In genomic region chr1:91207334-91208074, GRCm38 (mm10) we compare ENCODE assay signal across 12 mouse cellular contexts. TPM values are rescaled to one million over a fixed set of nuclear protein-coding genes. Genes with fewer than 3 reads are reported as not detected.
A peak's percentile ranks its signal among the peaks of the same experiment; 100 is the strongest.
DNase-seq lines count a peak whose midpoint lies in the region; ATAC-seq and TF ChIP-seq lines count a peak whose summit lies in the region.
"Had no signal": no experiment of that assay in that cellular context is flagged by ENCODE, and none has a peak within 500 bp of the region (broad histone marks: within the 10 kb centered on the region; RNA-seq: fewer than 3 reads in every experiment).

No protein-coding gene starts in this region.

- no peak overlapping the region for H3K4me2 ChIP-seq in intestine, embryonic 15.5 days (replicated peaks)
- H3K4me2 ChIP-seq: midbrain, embryonic 12.5 days had no signal

- H3K9me3 ChIP-seq in intestine, embryonic 15.5 days, result no peaks in the 10 kb centered on the region
- H3K9me3 ChIP-seq: midbrain, embryonic 12.5 days had no signal

- peak; percentile 53 for DNase-seq in gastrocnemius, adult 18-20 months (ENCODE audit: low spot score)
- no peak for DNase-seq in gastrocnemius, postnatal 36 days
- peak; percentile 56 for DNase-seq in lung, postnatal 25 days (ENCODE audit: low spot score)
- DNase-seq in lung, adult 2 months, result no peak
- no peak for DNase-seq in left cerebral cortex, postnatal 4 days
- DNase-seq: cerebellum, adult 9-11 months; gastrocnemius, postnatal 10 days; heart, postnatal 4 days; kidney, adult 8-10 months had no signal

- no peak overlapping the region for H3K4me3 ChIP-seq in lung, adult 2 months (replicated peaks; ENCODE audit: extremely low read depth, low read depth, low read length)
- H3K4me3 ChIP-seq in intestine, embryonic 15.5 days (replicated peaks), result no peak overlapping the region
- no peak overlapping the region for H3K4me3 ChIP-seq in small intestine, adult 2 months (ENCODE audit: low read depth, low read length)
- H3K4me3 ChIP-seq: midbrain, embryonic 12.5 days had no signal

- peak; percentile 74 for ATAC-seq in intestine, embryonic 15.5 days

- H3K27ac ChIP-seq in intestine, embryonic 15.5 days, result no peak overlapping the region
- 0 out of 2 replicates have a peak overlapping the region, but pooled peaks have one; percentile 22 for H3K27ac ChIP-seq in small intestine, adult 2 months (ENCODE audit: insufficient read depth, low read depth, low read length)
- H3K27ac ChIP-seq: midbrain, embryonic 12.5 days had no signal

- WGBS in lung, adult 2 months, result 52% methylated on average over 3 of the region's 3 CpGs
- 64% methylated on average over 3 of the region's 3 CpGs for WGBS in intestine, embryonic 15.5 days
- WGBS in small intestine, adult 2 months, result 31% methylated on average over 3 of the region's 3 CpGs

- intact Hi-C loops in gastrocnemius, postnatal 36 days (cut with DNase I), result no loop called here
- intact Hi-C loops in left cerebral cortex, postnatal 4 days (cut with DNase I), result no loop called here

- H3K9ac ChIP-seq in intestine, embryonic 15.5 days, result no peak overlapping the region
- H3K9ac ChIP-seq: midbrain, embryonic 12.5 days had no signal

- no peak for TF ChIP-seq POLR2A in lung, adult 2 months (IDR thresholded peaks at IDR 0.05; ENCODE audit: borderline replicate concordance, extremely low read depth, low read depth, low read length)
- TF ChIP-seq POLR2A in small intestine, adult 2 months (IDR thresholded peaks at IDR 0.05; ENCODE audit: low read depth, low read length), result no peak

- no peaks in the 10 kb centered on the region for H3K27me3 ChIP-seq in intestine, embryonic 15.5 days (replicated peaks)
- no peaks in the 10 kb centered on the region for H3K27me3 ChIP-seq in small intestine, adult 2 months (ENCODE audit: control insufficient read depth, insufficient read depth, low read length)

- TF ChIP-seq CTCF in lung, adult 2 months (IDR thresholded peaks at IDR 0.05; ENCODE audit: insufficient read depth, low read length), result no peak
- TF ChIP-seq CTCF in small intestine, adult 2 months (IDR thresholded peaks at IDR 0.05; ENCODE audit: extremely low read depth, insufficient read length, insufficient replicate concordance, low read depth, low read length), result no peak

- no peaks in the 10 kb centered on the region for H3K36me3 ChIP-seq in intestine, embryonic 15.5 days
- no peaks in the 10 kb centered on the region for H3K36me3 ChIP-seq in small intestine, adult 2 months (ENCODE audit: control insufficient read depth, insufficient read depth, low read length)
- H3K36me3 ChIP-seq: midbrain, embryonic 12.5 days had no signal

- H3K4me1 ChIP-seq in lung, adult 2 months (ENCODE audit: control insufficient read depth, insufficient read depth, low read length), result 0 out of 2 replicates have a peak, but pooled peaks cover 3% of the 10 kb centered on the region
- peaks cover 7% of the 10 kb centered on the region; the same call in 1 of the 2 replicates for H3K4me1 ChIP-seq in intestine, embryonic 15.5 days (replicated peaks)
- H3K4me1 ChIP-seq in small intestine, adult 2 months (ENCODE audit: control insufficient read depth, insufficient read depth, insufficient read length, low read length), result peaks cover 8% of the 10 kb centered on the region; the same call in 1 of the 2 replicates
- H3K4me1 ChIP-seq: midbrain, embryonic 12.5 days had no signal

RNA-seq across cellular contexts. Expression of gene Ramp1, which starts 27.9 kb away (rescaled TPM):
- total RNA-seq in gastrocnemius, adult 18-20 months (2021), result 10 to 100 TPM; 22.6 to 23.3 TPM
- 10 to 100 TPM; 21.1 to 23.7 TPM for total RNA-seq in gastrocnemius, postnatal 36 days (2021)
- polyA plus RNA-seq in lung, adult 2 months (2012; rRNA removed), result 35.7 and 37.7 TPM in 2 replicates
- polyA plus RNA-seq in intestine, embryonic 15.5 days (2015; fragmentation: Nextera tagmentation; extraction: Ambion mirVana), result 7.9 and 9.4 TPM in 2 replicates
- polyA plus RNA-seq in small intestine, adult 2 months (2012; rRNA removed), result 12.1 and 23.5 TPM in 2 replicates
- total RNA-seq in left cerebral cortex, postnatal 4 days (2021), result 10 to 100 TPM; 12.3 to 14.3 TPM

RNA-seq across cellular contexts. Expression of gene Ube2f, which starts 42.6 kb away (rescaled TPM):
- total RNA-seq in gastrocnemius, adult 18-20 months (2021), result 10 to 100 TPM; 50.7 to 53.9 TPM
- total RNA-seq in gastrocnemius, postnatal 36 days (2021), result 10 to 100 TPM; 56.1 to 58.7 TPM
- polyA plus RNA-seq in lung, adult 2 months (2012; rRNA removed), result 21.7 and 29.8 TPM in 2 replicates
- polyA plus RNA-seq in intestine, embryonic 15.5 days (2015; fragmentation: Nextera tagmentation; extraction: Ambion mirVana), result 65.1 and 66.7 TPM in 2 replicates
- 12.4 and 19.5 TPM in 2 replicates for polyA plus RNA-seq in small intestine, adult 2 months (2012; rRNA removed)
- 10 to 100 TPM; 44.5 to 48.4 TPM for total RNA-seq in left cerebral cortex, postnatal 4 days (2021)

Comparison
In these comparisons a context has a peak if more than half of its experiments do, and no peak if none do; other contexts are left out.
1. DNase-seq: peak in gastrocnemius, adult 18-20 months (single experiment) and lung, postnatal 25 days (single experiment); none in gastrocnemius, postnatal 36 days (0 of 2), lung, adult 2 months (single experiment) and left cerebral cortex, postnatal 4 days (single experiment).